Mouse (Mus musculus) CH12.LX (cell line): Measurements from ENCODE around the gene Shank1. TPM values are rescaled to one million over a fixed set of nuclear protein-coding genes. Genes with fewer than 3 reads are reported as not detected.

Source experiments
- DNase-seq: peaks from one replicate; pipeline ENCODE4 v3.0.0-alpha.2; 2013; ENCODE audit errors: extremely low read depth
- H3K27ac ChIP-seq: 2 replicates; pipeline ENCODE4 v1.5.1; 2012; ENCODE audit warnings: low read depth, mild to moderate bottlenecking, control low read depth, moderate library complexity; ENCODE audit not compliant: insufficient read depth
- H3K27me3 ChIP-seq: replicated peaks from 2 replicates; pipeline ENCODE3; 2012; ENCODE audit warnings: inconsistent platforms
- H3K36me3 ChIP-seq, 2 experiments: replicated peaks in 1 of 2; 2 replicates each; pipeline versions ENCODE3 to v1.6.1; 2012; ENCODE audit warnings: inconsistent platforms in 1 of 2, low read length in 1 of 2, mild to moderate bottlenecking in 1 of 2, mixed read lengths in 1 of 2, moderate library complexity in 1 of 2; ENCODE audit not compliant: control insufficient read depth in 1 of 2, insufficient read depth in 1 of 2
- H3K4me1 ChIP-seq, 2 experiments: 2 replicates each; pipeline ENCODE4 v1.6.1; 2012; ENCODE audit warnings: inconsistent platforms in 1 of 2, moderate library complexity in 1 of 2; ENCODE audit not compliant: insufficient read depth in 2 of 2, control insufficient read depth in 1 of 2
- H3K4me2 ChIP-seq: 2 replicates; pipeline ENCODE4 v1.6.1; 2012; ENCODE audit warnings: low read depth, mild to moderate bottlenecking, control low read depth; ENCODE audit not compliant: poor library complexity, insufficient read depth, severe bottlenecking
- H3K4me3 ChIP-seq, 3 experiments: fragments of 150-350 bp in 1 of 3; sonication (generic) in 1 of 3; replicated peaks in 1 of 3; 2 replicates each; pipeline versions ENCODE3 to v1.5.1; 2011 to 2012; ENCODE audit warnings: low read depth in 2 of 3, low read length in 2 of 3, mild to moderate bottlenecking in 2 of 3, moderate library complexity in 2 of 3, control low read depth in 1 of 3, improper control_type of control experiment in 1 of 3, inconsistent platforms in 1 of 3, mixed read lengths in 1 of 3; ENCODE audit not compliant: poor library complexity in 1 of 3
- H3K79me2 ChIP-seq: replicated peaks from 2 replicates; pipeline ENCODE4 v1.6.1; 2012; ENCODE audit warnings: mild to moderate bottlenecking, moderate library complexity; ENCODE audit not compliant: control insufficient read depth, poor library complexity, insufficient read depth, severe bottlenecking; ENCODE audit errors: extremely low read depth
- H3K9ac ChIP-seq: 2 replicates; pipeline ENCODE4 v1.6.1; 2012; ENCODE audit warnings: low read depth, mild to moderate bottlenecking, control low read depth, moderate library complexity; ENCODE audit not compliant: insufficient read depth
- H3K9me3 ChIP-seq: replicated peaks from 2 replicates; pipeline ENCODE3; 2012; ENCODE audit warnings: low read length, inconsistent platforms, mixed read lengths
- CHD1 ChIP-seq: IDR thresholded peaks from 2 replicates; pipeline ENCODE4 v1.6.1; 2012; ENCODE audit warnings: low read depth, low read length, improper control_type of control experiment, inconsistent platforms
- CTCF ChIP-seq, 2 experiments: IDR thresholded peaks in 1 of 2; conservative IDR thresholded peaks in 1 of 2; 2 replicates each; pipeline ENCODE4 v1.5.1; 2011 to 2012; ENCODE audit warnings: low read depth in 2 of 2, low read length in 2 of 2, improper control_type of control experiment in 1 of 2, inconsistent platforms in 1 of 2, mild to moderate bottlenecking in 1 of 2, moderate library complexity in 1 of 2
- E2F4 ChIP-seq: IDR thresholded peaks from 2 replicates; pipeline ENCODE4 v1.6.1; 2011; ENCODE audit warnings: low read depth, low read length, improper control_type of control experiment; ENCODE audit not compliant: insufficient replicate concordance
- ETS1 ChIP-seq: conservative IDR thresholded peaks from 2 replicates; pipeline ENCODE4 v1.6.1; 2012; ENCODE audit warnings: low read depth, mild to moderate bottlenecking, inconsistent platforms, low read length, improper control_type of control experiment, moderate library complexity
- GABPA ChIP-seq: IDR thresholded peaks from 2 replicates; pipeline ENCODE4 v1.6.1; 2012; ENCODE audit warnings: low read depth, low read length, improper control_type of control experiment, inconsistent platforms; ENCODE audit not compliant: insufficient replicate concordance
- IRF4 ChIP-seq: IDR thresholded peaks from 2 replicates; pipeline ENCODE4 v1.6.1; 2014; ENCODE audit warnings: low read depth, mild to moderate bottlenecking, inconsistent platforms, low read length, improper control_type of control experiment
- KAT2A ChIP-seq: IDR thresholded peaks from 2 replicates; pipeline ENCODE4 v1.6.1; 2012; ENCODE audit warnings: low read length, improper control_type of control experiment, inconsistent platforms; ENCODE audit not compliant: insufficient replicate concordance
- MAX ChIP-seq: IDR thresholded peaks from 2 replicates; pipeline ENCODE4 v1.6.1; 2011; ENCODE audit warnings: low read length, improper control_type of control experiment
- MAZ ChIP-seq: IDR thresholded peaks from 2 replicates; pipeline ENCODE4 v1.6.1; 2012; ENCODE audit warnings: low read depth, mild to moderate bottlenecking, inconsistent platforms, low read length, improper control_type of control experiment, moderate library complexity
- MEF2A ChIP-seq: IDR thresholded peaks from 2 replicates; pipeline ENCODE4 v1.6.1; 2014; ENCODE audit warnings: low read depth, mild to moderate bottlenecking, inconsistent platforms, low read length, improper control_type of control experiment, borderline replicate concordance
- MXI1 ChIP-seq: IDR thresholded peaks from 2 replicates; pipeline ENCODE4 v1.6.1; 2011; ENCODE audit warnings: mild to moderate bottlenecking, low read depth, low read length, improper control_type of control experiment
- NELFE ChIP-seq: IDR thresholded peaks from 2 replicates; pipeline ENCODE4 v1.6.1; 2011; ENCODE audit warnings: low read depth, low read length, improper control_type of control experiment
- PAX5 ChIP-seq: IDR thresholded peaks from 2 replicates; pipeline ENCODE4 v1.6.1; 2012; ENCODE audit warnings: low read length, inconsistent platforms, mixed read lengths
- RAD21 ChIP-seq: IDR thresholded peaks from 2 replicates; pipeline ENCODE4 v1.6.1; 2011; ENCODE audit warnings: low read depth, mild to moderate bottlenecking, low read length, improper control_type of control experiment, moderate library complexity
- SMC3 ChIP-seq: IDR thresholded peaks from 2 replicates; pipeline ENCODE4 v1.6.1; 2011; ENCODE audit warnings: low read depth, low read length, improper control_type of control experiment
- TBP ChIP-seq: conservative IDR thresholded peaks from 2 replicates; pipeline ENCODE4 v1.6.1; 2011; ENCODE audit warnings: low read depth, low read length, improper control_type of control experiment
- TCF12 ChIP-seq: IDR thresholded peaks from 2 replicates; pipeline ENCODE4 v1.6.1; 2014; ENCODE audit warnings: low read depth, mild to moderate bottlenecking, inconsistent platforms, low read length, improper control_type of control experiment
- UBTF ChIP-seq: IDR thresholded peaks from 2 replicates; pipeline ENCODE4 v1.6.1; 2012; ENCODE audit warnings: low read depth, mild to moderate bottlenecking, inconsistent platforms, low read length, improper control_type of control experiment, moderate library complexity
- USF1 ChIP-seq: IDR thresholded peaks from 2 replicates; pipeline ENCODE4 v1.6.1; 2014; ENCODE audit warnings: low read depth, mild to moderate bottlenecking, inconsistent platforms, low read length, improper control_type of control experiment
- ZC3H11A ChIP-seq: IDR thresholded peaks from 2 replicates; pipeline ENCODE4 v1.6.1; 2012; ENCODE audit warnings: low read depth, mild to moderate bottlenecking, inconsistent platforms, low read length, improper control_type of control experiment
- ZKSCAN1 ChIP-seq: IDR thresholded peaks from 2 replicates; pipeline ENCODE4 v1.6.1; 2012; ENCODE audit warnings: low read depth, inconsistent platforms, low read length, improper control_type of control experiment, borderline replicate concordance
- ZNF384 ChIP-seq: IDR thresholded peaks from 2 replicates; pipeline ENCODE4 v1.6.1; 2012; ENCODE audit warnings: low read depth, low read length, improper control_type of control experiment, inconsistent platforms
- dilution Hi-C: fragments of 300-500 bp; cut with MboI; formaldehyde crosslinking; loops from 2 replicates; pipeline ENCODE4 v1.14.3; 2020; ENCODE audit warnings: low sequenced_read_pairs; ENCODE audit not compliant: extremely low pct_unique_long_range_greater_than_20kb, extremely low pct_ligation_motif_present
- in situ Hi-C: fragments of 300-500 bp; cut with MboI; formaldehyde crosslinking; loops from 3 replicates; pipeline ENCODE4 v1.14.3; 2019; ENCODE audit warnings: low sequenced_read_pairs, low pct_ligation_motif_present, low pct_unique_long_range_greater_than_20kb, mixed read lengths
- polyA plus RNA-seq: library from polyadenylated mRNA; unstranded; fragments of >175 nt; gene quantifications from 2 replicates; pipeline ENCODE4 v1.2.1, GENCODE M21; 2012; ENCODE audit warnings: low read depth; ENCODE audit not compliant: insufficient read length
- total RNA-seq, 2 experiments: library from RNA; depleted of rRNA; stranded (reverse); fragments of 300-350 nt in 1 of 2; fragments of >200 nt in 1 of 2; gene quantifications; 2 replicates each; pipeline ENCODE4 v1.2.3; 2012 to 2014

Shank1 gene
- total and polyA plus RNA-seq, 3 experiments = under 0.01 to 0.07 TPM; not detected in 1

- Histone ChIP-seq H3K4me3 (no peak overlapping the region), H3K4me2 (no peak overlapping the region), H3K27me3 (peaks cover 14% of the 10 kb centered on the region), H3K9me3 (peaks cover 6% of the 10 kb centered on the region), H3K36me3 (no peaks in the 10 kb centered on the region), H3K4me1 (no peaks in the 10 kb centered on the region; a peak in 1 of 4 replicates), H3K9ac (no peak overlapping the region), H3K79me2 (no peaks in the 10 kb centered on the region), H3K27ac (no peak overlapping the region)
- peak; percentile 23 for DNase-seq
- in situ Hi-C loops (no loop called here), dilution Hi-C loops (no loop called here)
- TF ChIP-seq CTCF (conservative IDR thresholded peaks at IDR 0.05 in 1 of 2, IDR thresholded peaks at IDR 0.05 in 1 of 2; ENCODE audit: low read depth in 2 of 2, low read length in 2 of 2) (peak in 1 of 2 experiments; percentile 34; a peak in 1 of 4 replicates), ZC3H11A (no peak)
These were observed 34.5 kb upstream of the Shank1 start for GRCm38 (mm10) chr7:44275546-44275945.

- Histone ChIP-seq H3K79me2 (no peaks in the 10 kb centered on the region), H3K4me3 (no peak overlapping the region), H3K27me3 (peaks cover 23% of the 10 kb centered on the region)
These were observed 33.4 kb upstream of the Shank1 start for GRCm38 (mm10) chr7:44276461-44277249.

GRCm38 (mm10) chr7:44277250-44277622, 32.8 kb upstream of the Shank1 start:
- Histone ChIP-seq H3K27me3 (peaks cover 28% of the 10 kb centered on the region), H3K36me3 (no peaks in the 10 kb centered on the region), H3K79me2 (no peaks in the 10 kb centered on the region), H3K27ac (no peak overlapping the region), H3K9ac (no peak overlapping the region), H3K4me1 (no peaks in the 10 kb centered on the region; a peak in 1 of 4 replicates), H3K4me2 (no peak overlapping the region), H3K4me3 (no peak overlapping the region), H3K9me3 (peaks cover 6% of the 10 kb centered on the region)
- dilution Hi-C loops (no loop called here), in situ Hi-C loops (no loop called here)
- no peak for TF ChIP-seq NELFE
- TF ChIP-seq MAX = no peak
- no peak for TF ChIP-seq UBTF
- TF ChIP-seq CTCF (conservative IDR thresholded peaks at IDR 0.05 in 1 of 2, IDR thresholded peaks at IDR 0.05 in 1 of 2; ENCODE audit: low read depth in 2 of 2, low read length in 2 of 2) = peak; percentile 54 to 74
- peak; percentile 69 for TF ChIP-seq SMC3
- TF ChIP-seq RAD21 = peak; percentile 57
- TF ChIP-seq GABPA = no peak
- no peak for TF ChIP-seq TCF12
- no peak for TF ChIP-seq MXI1
- DNase-seq = peak; percentile 52

More at GRCm38 (mm10) chr7:44276461-44277249, 33.4 kb upstream of the Shank1 start:
- in situ Hi-C loops (no loop called here), dilution Hi-C loops (no loop called here)
- Histone ChIP-seq H3K36me3 (no peaks in the 10 kb centered on the region), H3K4me1 (no peaks in the 10 kb centered on the region; a peak in 1 of 4 replicates), H3K4me2 (no peak overlapping the region), H3K27ac (no peak overlapping the region)
- no peak for DNase-seq
- TF ChIP-seq ZKSCAN1 (no peak), MAZ (no peak), TBP (no peak), NELFE (no peak), MAX (no peak), UBTF (no peak), TCF12 (no peak), MEF2A (no peak), SMC3 (no peak), CHD1 (no peak), E2F4 (no peak), ZNF384 (no peak), MXI1 (no peak), ETS1 (no peak), IRF4 (no peak), PAX5 (no peak), KAT2A (no peak), USF1 (no peak), CTCF (conservative IDR thresholded peaks at IDR 0.05 in 1 of 2, IDR thresholded peaks at IDR 0.05 in 1 of 2; ENCODE audit: low read depth in 2 of 2, low read length in 2 of 2) (no peak)
- TF ChIP-seq, all 38 proteins: peak for 0
- Histone ChIP-seq H3K9me3 (peaks cover 6% of the 10 kb centered on the region), H3K9ac (no peak overlapping the region)
